Mouse (Mus musculus) ES-Bruce4 (cell line): ENCODE measurements around the gene Tnfrsf11a.

ENCODE experiments used
- CTCF ChIP-seq: IDR thresholded peaks from one replicate; pipeline ENCODE4 v1.8.1; 2011; ENCODE audit warnings: low read depth, low read length
- POLR2A ChIP-seq: IDR thresholded peaks from one replicate; pipeline ENCODE4 v1.8.1; 2011; ENCODE audit warnings: low read length; ENCODE audit not compliant: insufficient read depth

DNA sequence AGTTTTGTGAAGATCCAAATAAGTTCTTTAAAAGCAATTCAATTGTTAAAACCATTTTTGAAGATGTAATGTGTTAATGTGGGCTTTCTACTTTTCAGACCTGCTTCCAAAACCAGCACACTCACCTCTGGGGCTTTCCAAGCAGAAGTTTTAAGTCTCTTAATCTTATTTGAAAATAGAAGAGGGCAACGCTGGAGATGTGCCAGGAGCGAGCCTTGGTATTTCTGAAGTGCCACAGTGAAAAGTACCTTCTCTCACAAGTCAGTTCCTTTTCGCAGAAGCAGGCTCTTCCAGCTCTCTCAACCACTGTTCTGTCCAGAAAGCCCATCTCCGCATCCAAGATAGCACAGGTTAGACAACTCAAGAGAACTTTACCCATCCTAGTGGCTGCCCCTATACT lies 4.1 kb upstream of the Tnfrsf11a start:
- TF ChIP-seq POLR2A (no peak), CTCF (no peak)
